Mouse (Mus musculus) gastrocnemius, postnatal 36 days (tissue): ENCODE measurements at regions not wholly inside any gene's neighbourhood (a gene's known extent, or its start where the extent isn't known, plus 50 kb on each side); places are given as distances from the start of the nearest gene placed in this dataset.
"Not testable (repeated sequence)": the region's sequence is repeated elsewhere in the genome, so short reads cannot be mapped to it uniquely, and the experiment has no call there.

Source experiments
- DNase-seq, 2 experiments: peaks; one replicate each; pipeline ENCODE4 v3.0.0; 2022
- intact Hi-C: fragments of 180-260 bp; cut with DNase I; formaldehyde crosslinking; loops from one replicate; pipeline ENCODE4 v1.15.1; 2025

DNA sequence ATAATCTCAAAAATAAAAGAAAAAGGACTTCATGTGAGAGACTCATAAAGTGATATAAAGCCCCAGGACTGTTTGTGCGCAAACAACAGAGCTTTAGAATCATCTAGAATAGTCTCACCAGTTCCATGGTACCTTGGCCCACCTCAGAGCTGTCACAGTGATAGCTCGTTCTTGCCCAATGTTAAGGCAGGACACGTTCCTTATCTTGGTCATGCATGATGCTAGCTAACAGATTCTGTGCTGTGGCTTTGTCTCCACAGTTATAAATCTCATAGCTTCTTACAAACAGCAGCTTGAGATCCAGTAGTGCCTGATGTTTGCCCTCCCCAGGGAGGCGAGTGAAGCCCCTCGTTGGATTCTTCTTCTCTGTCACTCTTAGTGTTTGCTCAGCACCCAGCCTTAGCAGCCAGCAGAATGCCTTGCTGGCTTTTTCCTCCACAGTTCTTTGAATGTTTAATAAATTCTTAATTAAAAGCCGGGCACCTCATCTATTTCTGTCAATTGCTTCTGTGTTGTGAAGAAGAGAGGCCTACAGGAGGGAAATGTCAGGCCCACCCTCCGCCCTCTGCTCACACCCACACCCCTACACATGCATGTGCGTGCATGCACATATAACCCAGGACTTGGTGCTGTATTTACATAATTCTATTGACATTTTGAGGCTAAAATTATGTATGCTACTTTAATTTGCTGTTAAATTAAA, 515.6 kb upstream of the Fam160b2 start:
- intact Hi-C loops, result no loop called here

DNA sequence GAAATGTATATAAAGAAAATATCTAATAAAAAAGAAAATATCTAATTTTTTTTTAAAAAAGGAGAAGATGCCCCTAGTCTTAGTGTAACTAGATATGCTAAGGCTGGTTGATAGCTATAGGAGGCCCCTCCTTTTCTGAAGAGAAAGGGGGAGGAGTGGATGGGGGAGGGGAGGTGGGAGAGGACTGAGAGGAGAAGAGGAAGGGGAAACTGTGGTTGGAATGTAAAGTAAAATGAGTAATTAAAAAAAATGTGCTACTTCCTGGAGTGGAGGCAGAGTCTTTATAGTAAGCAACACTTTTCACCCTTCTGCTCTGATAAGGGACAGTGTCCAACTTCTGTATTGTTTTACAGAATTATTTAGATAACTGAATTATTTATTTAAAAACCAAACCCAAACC, 513.6 kb upstream of the Fam160b2 start:
- intact Hi-C loops, result no loop called here
- no peak for DNase-seq

More for the DNA sequence above, 515.6 kb upstream of the Fam160b2 start:
- no peak for DNase-seq

DNA sequence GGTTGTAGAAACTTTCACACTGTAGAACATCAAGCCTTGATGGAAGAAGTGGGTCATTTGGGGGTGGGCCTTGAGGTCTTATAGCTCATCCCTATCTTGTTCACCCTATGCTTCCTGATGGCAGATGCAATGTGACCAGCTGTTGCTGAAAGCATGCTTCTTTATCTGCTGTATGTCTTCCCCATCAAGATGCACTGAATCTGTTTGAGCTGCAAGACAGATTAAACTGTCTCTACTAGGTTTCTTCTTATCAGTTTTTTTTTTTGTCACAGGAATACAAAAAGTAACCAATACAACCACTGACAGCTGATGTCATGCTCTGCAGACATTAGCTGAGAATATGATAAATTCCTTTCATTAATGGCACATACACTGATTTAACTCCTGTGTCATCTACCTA, 505.0 kb upstream of the Fam160b2 start:
- intact Hi-C loops, result no loop called here
- no peak for DNase-seq

- intact Hi-C loops, result no loop called here
- no peak for DNase-seq
Observed at GRCm38 (mm10) chr14:71103955-71104354, 504.3 kb upstream of the Fam160b2 start.

GRCm38 (mm10) chr14:71095661-71096422, 496.2 kb upstream of the Fam160b2 start:
- intact Hi-C loops, result no loop called here

DNA sequence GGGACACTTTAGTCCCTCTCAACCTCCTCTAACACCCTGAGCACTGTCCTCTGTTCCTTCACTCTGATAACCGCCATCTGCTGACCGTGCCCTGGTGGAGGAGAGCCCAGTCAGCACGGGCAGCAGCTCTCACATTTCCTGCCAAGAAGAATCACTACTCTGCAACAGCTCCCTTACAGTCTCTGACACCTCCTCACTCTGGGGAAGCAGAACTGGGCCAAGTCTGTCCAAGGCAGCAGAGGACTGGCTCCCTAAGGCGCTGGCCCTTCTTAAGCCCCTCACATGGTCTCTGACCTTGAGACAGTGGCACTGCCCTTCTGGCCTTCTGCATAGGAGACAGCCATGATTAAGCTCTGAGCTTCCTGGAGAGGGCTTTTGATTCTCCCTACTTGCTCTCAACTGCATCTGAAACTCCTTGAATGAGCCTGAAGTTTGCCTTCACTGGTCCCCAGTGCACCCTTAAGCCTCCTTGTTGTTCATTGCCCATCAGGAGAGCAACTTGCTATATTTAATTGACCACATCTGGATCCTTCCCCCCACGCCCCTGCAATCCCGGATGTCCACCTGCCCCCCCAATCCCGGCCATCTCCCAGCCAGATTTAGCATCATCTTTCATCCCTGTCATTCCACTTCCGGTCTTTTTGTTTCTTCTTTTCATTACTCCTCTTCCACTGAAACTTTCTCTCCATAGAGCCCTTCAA, 493.1 kb upstream of the Fam160b2 start:
- intact Hi-C loops, result no loop called here
- peak; percentile 5 to 15 for DNase-seq

More at GRCm38 (mm10) chr14:71095661-71096422, 496.2 kb upstream of the Fam160b2 start:
- no peak for DNase-seq

DNA sequence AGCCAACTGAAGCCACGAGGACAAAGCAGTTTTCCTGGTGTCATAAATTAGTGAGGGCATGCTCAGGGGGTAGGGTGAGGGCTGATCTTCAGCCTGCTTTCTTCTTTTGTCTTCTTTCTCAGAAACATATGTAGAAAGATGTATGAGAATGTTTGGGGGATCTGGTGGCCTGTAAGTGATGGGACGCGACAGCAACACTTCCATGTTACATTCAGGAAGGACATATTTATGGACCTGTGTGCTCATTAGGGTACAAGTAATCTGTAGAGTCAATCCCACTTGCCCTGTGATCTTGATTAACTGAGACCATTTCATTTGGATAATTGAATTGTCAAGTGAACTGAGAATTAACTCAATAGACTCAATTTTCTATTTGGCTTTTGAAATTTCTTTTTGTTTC, 486.1 kb upstream of the Fam160b2 start:
- intact Hi-C loops, result no loop called here

GRCm38 (mm10) chr14:71082327-71082726, 482.7 kb upstream of the Fam160b2 start:
- no peak for DNase-seq

More for the DNA sequence above, 486.1 kb upstream of the Fam160b2 start:
- no peak for DNase-seq

DNA sequence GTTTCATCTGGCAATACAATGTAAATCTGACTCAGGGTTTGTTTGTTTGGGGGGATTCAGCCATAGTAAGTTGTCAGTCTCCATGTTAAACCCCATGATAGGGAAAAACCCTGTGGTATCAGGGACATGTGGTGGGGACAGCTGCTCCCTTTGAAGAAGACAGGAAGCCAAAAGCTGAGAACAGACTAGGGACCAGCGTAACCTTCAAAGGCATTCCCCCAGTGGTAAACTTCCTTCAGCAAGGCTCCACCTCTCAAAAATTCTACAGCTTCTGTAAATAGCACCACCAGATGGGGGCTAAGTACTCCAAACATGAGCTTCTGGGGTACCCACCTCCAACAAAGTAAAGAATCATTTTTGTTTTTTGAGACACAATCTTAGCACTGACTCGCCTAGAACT, 476.0 kb upstream of the Fam160b2 start:
- intact Hi-C loops, result no loop called here
- no peak for DNase-seq

More at GRCm38 (mm10) chr14:71082327-71082726, 482.7 kb upstream of the Fam160b2 start:
- intact Hi-C loops, result no loop called here

DNA sequence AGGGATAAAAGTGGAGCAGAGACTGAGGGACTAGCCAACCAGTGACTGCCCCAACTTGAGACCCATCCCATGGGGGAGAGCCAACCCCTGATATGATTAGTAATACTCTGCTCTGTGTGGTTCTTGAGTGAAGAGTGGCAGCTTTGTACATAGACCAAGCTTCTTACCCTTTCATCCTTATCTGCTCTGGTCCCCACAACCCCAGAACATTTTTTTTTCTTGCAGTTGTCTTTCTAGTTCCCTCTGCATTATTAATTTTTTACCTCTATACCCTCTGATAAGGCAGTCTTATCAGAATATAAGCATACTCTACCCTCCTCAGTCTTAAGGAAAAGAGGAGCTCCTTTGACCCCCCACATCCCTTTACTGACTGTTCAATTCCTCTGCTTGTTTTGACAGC, 474.4 kb upstream of the Fam160b2 start:
- intact Hi-C loops, result no loop called here
- no peak for DNase-seq

DNA sequence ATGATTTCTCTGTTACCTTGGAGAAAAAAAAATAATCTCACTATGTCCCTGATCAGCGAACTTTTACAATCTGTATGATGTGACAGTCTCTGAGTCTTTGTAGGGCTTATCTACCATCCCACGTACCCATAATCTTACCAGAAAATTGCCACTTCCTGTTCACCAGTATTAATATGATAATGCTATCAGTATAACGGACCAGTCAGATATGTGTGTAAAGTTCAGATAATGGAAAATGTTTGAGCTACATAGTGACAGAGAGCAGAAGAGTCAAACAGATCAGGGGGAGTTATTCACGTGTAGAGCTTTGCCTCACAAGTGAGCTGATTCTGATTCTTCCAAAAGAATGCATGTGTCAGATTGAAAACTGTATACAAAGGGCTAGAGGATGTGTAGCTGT, 466.0 kb upstream of the Fam160b2 start:
- intact Hi-C loops, result no loop called here
- DNase-seq, result no peak

DNA sequence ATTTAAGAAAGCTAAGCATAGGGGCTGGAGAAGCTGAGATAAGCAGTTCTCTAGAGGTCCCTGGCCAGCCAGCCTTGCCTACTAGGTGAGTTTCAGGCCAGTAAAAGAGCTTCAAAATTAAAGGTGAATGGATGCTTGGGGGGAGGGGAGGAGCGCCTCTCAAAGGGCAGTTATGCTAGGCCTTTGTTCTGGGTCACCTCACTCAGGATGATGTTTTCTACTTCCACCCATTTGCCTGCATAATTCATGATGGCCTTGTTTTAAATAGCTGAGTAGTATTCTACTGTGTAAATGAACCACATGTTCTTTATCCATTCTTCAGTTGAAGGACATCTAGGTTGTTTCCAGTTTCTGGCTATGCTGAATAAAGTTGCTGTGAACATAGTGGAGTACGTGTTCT, 457.0 kb upstream of the Fam160b2 start:
- DNase-seq, result no peak
- intact Hi-C loops, result no loop called here

DNA sequence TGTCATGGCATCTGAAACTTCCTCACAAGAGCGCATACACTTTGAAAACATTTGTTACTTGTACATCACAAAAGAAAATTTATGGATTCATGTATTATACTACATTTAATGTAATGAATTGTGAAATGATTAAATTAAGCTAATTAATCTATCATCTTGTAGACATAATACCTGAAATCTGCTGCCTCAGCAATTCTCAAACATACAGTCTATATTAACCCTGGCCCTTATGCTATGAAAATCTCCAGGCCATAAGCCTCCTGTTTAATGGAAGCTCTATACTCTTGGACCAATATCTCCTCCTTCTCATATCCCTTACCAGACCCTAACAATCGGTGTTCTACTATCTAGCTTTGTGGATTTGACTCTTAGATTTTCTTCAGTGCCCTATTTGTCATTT, 455.8 kb upstream of the Fam160b2 start:
- intact Hi-C loops, result no loop called here
- DNase-seq, result no peak

GRCm38 (mm10) chr14:71053788-71054641, 454.4 kb upstream of the Fam160b2 start:
- intact Hi-C loops, result no loop called here
- no peak for DNase-seq

DNA sequence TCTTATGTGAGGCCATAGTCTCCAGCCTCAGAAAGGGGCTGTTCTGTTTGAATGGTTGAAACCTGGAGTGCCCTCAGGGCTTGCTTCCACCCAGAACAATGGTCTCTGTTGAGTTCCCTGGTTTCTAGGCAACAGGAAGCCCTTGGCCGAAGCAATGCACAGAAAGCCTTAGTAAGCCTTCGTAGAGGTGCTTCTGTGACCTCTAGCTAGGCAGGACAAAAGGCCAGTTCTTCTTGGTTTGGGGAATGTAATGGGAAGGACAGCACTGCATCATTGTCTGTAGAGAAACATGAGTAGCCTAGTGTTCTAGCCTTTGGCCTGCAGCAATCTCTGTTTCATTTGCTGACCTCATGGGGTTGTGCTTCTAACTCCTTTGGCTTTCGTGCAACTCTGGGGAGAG, 447.5 kb upstream of the Fam160b2 start:
- no peak for DNase-seq
- intact Hi-C loops, result no loop called here

DNA sequence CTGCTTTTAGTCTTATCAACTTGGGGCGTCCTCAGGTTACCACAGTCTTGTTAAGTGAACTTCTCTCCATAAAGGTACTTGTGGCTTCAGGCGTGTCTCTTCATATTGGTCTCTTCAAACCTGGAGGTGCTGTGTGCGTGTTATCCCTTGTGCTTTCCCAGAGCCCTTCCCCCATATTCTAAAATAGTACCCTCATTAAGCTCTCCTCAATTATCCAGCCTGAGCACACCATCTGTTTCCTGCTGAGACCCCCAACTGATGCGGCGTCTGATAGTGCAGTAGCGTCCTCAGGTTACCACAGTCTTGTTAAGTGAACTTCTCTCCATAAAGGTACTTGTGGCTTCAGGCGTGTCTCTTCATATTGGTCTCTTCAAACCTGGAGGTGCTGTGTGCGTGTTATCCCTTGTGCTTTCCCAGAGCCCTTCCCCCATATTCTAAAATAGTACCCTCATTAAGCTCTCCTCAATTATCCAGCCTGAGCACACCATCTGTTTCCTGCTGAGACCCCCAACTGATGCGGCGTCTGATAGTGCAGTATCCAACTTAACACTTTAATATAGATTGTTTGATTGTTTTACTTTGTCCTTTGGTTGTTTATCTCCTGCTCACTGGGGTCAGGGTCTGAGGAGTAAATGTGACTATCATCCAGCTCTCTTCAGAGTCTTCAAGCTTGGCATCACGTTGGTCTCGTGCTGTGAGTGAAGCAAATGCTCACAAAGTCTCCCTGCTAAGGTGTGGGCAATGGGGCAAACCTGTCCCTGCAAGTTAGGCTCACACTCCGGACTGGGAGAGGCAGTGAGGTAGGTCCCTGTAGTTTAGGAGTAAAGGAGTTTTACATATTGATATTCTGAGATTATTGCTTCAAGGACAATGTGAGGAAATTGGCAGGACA, 444.5 kb upstream of the Fam160b2 start:
- intact Hi-C loops, DNase-seq: not testable (repeated sequence)

GRCm38 (mm10) chr14:71036620-71037019, 437.0 kb upstream of the Fam160b2 start:
- intact Hi-C loops, result no loop called here
- DNase-seq, result no peak

DNA sequence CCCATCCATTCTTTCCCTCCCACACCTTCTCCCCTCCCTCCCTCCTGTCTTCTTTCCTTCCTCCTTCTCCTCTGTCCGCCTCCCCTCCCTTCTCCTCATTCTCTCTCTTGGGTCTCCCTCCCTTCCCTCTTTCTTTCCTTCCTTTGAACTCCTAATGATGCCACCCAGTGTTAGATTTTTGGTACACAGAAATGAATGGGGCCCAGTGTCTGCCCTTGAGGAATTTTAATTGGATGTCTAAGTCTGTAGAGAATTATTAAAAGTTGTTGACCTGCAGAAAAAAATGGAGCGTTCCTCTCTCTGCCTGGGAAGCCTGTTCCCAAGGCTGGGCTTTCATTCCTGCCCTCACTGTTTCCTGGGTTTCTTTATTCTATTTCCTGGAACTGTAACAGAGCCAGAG, 434.0 kb upstream of the Fam160b2 start:
- no peak for DNase-seq
- intact Hi-C loops, result no loop called here

DNA sequence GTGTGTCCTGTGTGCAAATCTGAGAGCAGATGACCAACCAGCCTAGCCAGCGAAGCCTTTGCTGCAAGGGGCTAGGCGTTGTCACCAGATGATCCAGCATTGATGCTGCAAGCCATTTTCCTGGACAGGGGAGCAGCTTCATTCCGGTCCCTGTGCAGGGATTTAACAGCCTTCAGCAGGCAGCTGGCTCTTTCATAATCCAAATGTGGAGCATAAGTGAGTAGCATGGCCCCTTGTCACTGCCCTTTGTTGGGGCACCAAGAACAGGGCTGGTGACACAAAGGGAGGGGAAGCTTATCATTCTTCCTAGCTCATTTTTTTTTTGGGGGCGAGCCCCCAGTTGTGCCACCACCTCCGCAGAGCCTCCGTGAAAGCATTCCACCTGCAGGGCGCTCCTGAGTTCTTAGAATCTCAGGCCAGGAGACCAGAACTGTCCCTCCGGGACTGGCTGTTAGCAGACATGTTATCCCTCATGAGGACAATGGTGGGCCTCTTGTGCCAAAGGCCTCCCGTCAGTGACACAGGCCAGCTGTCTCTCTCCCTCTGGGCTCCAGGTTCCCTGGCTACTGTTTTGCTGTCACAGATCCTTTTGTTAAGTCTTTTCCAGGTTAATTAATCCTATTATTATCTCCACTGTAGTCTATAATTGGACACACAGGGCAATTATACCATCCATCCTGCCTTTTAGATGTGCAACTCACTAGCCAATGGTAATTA, 430.7 kb upstream of the Fam160b2 start:
- no peak for DNase-seq
- intact Hi-C loops, result no loop called here
